Mouse (Mus musculus) thymus, adult 2 months (tissue): ENCODE measurements at regions not wholly inside any gene's neighbourhood (a gene's known extent, or its start where the extent isn't known, plus 50 kb on each side); places are given as distances from the start of the nearest gene placed in this dataset.

Experiments
- DNase-seq: peaks from one replicate; pipeline ENCODE4 v3.0.0; 2021
- H3K27ac ChIP-seq: fragments of 200-500 bp; 2 replicates; pipeline ENCODE4 v1.5.1; 2012; ENCODE audit warnings: low read length, control low read depth; ENCODE audit not compliant: control insufficient read depth, insufficient read depth
- H3K27me3 ChIP-seq: fragments of 200-500 bp; 2 replicates; pipeline ENCODE4 v1.6.1; 2012; ENCODE audit warnings: mild to moderate bottlenecking, low read length, moderate library complexity, mixed read lengths; ENCODE audit not compliant: control insufficient read depth, insufficient read depth
- H3K36me3 ChIP-seq: fragments of 200-500 bp; 2 replicates; pipeline ENCODE4 v1.6.1; 2012; ENCODE audit warnings: mild to moderate bottlenecking, low read length, moderate library complexity; ENCODE audit not compliant: control insufficient read depth, insufficient read depth
- H3K4me1 ChIP-seq: fragments of 200-500 bp; replicated peaks from 2 replicates; pipeline ENCODE4 v1.6.1; 2012; ENCODE audit warnings: low read length; ENCODE audit not compliant: control insufficient read depth, insufficient read depth
- H3K4me3 ChIP-seq: fragments of 200-500 bp; 2 replicates; pipeline ENCODE4 v1.5.1; 2012; ENCODE audit warnings: mild to moderate bottlenecking, low read length, control low read depth, moderate library complexity; ENCODE audit not compliant: control insufficient read depth, insufficient read depth
- CTCF ChIP-seq: fragments of 200-500 bp; IDR thresholded peaks from 2 replicates; pipeline ENCODE4 v1.5.1; 2012; ENCODE audit warnings: mild to moderate bottlenecking, control low read depth, low read length, moderate library complexity, borderline replicate concordance; ENCODE audit not compliant: control insufficient read depth, poor library complexity, insufficient read depth; ENCODE audit errors: extremely low read depth
- POLR2A ChIP-seq: fragments of 200-500 bp; IDR thresholded peaks from 2 replicates; pipeline ENCODE4 v1.6.1; 2012; ENCODE audit warnings: mild to moderate bottlenecking, low read length, control low read depth, moderate library complexity; ENCODE audit not compliant: control insufficient read depth, poor library complexity, insufficient read depth; ENCODE audit errors: extremely low read depth
- WGBS: fragments of 180-500 bp; shearing (Covaris S2); methylation state at CpG from one replicate; pipeline ENCODE4 v1.1.7; 2018; 5-methylcytosine and 5-hydroxymethylcytosine counted together

GRCm38 (mm10) chr8:89721684-89722305, 626.3 kb downstream of the Tox3 start:
- no peaks in the 10 kb centered on the region for H3K36me3 ChIP-seq
- WGBS = 89% methylated on average over 5 of the region's 5 CpGs
- no peaks in the 10 kb centered on the region for H3K4me1 ChIP-seq
- TF ChIP-seq CTCF (no peak), POLR2A (no peak)
- H3K4me3 ChIP-seq = no peak overlapping the region
- no peak overlapping the region for H3K27ac ChIP-seq
- no peaks in the 10 kb centered on the region for H3K27me3 ChIP-seq
- no peak for DNase-seq

- no peak overlapping the region for H3K27ac ChIP-seq
- no peaks in the 10 kb centered on the region for H3K27me3 ChIP-seq
- no peak for DNase-seq
- 77% methylated on average over 6 of the region's 6 CpGs for WGBS
- no peaks in the 10 kb centered on the region for H3K4me1 ChIP-seq
- H3K4me3 ChIP-seq = no peak overlapping the region
- no peaks in the 10 kb centered on the region for H3K36me3 ChIP-seq
- TF ChIP-seq CTCF (no peak), POLR2A (no peak)
Measured at GRCm38 (mm10) chr8:89713880-89714279, 634.3 kb downstream of the Tox3 start.

GRCm38 (mm10) chr8:89707341-89707928, 640.7 kb downstream of the Tox3 start:
- no peaks in the 10 kb centered on the region for H3K4me1 ChIP-seq
- no peak overlapping the region for H3K27ac ChIP-seq
- no peak for DNase-seq
- H3K27me3 ChIP-seq = no peaks in the 10 kb centered on the region
- no peak for TF ChIP-seq POLR2A
- TF ChIP-seq CTCF = no peak
- H3K36me3 ChIP-seq = no peaks in the 10 kb centered on the region
- no peak overlapping the region for H3K4me3 ChIP-seq
- WGBS = 81% methylated on average over 5 of the region's 5 CpGs

DNA sequence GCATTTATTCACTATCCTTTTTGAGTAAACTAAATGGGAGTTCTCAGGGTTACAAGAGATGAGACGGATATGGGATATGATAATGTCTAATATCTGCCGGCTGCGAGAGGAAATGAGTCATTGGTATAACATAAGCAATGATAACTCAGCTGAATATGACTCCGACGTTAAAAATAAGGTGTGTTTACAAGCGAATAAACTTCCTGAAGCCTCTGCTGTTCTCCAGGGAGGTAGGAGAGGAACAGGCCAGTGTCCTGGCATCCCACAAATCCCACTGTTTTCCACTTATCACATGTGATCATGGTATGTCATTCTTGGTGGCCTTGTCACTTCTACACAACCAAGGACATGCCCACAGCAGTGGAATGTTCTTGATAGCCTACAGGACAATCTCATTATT, 641.7 kb upstream of the Sall1 start:
- Histone ChIP-seq H3K4me3 (no peak overlapping the region), H3K27me3 (no peaks in the 10 kb centered on the region), H3K27ac (no peak overlapping the region), H3K36me3 (no peaks in the 10 kb centered on the region), H3K4me1 (no peaks in the 10 kb centered on the region; the same call in 1 of the 2 replicates)
- WGBS = 93% methylated on average over 6 of the region's 6 CpGs
- TF ChIP-seq POLR2A = no peak
- no peak for TF ChIP-seq CTCF
- DNase-seq = no peak

GRCm38 (mm10) chr8:89680937-89681336, 637.0 kb upstream of the Sall1 start:
- Histone ChIP-seq H3K27me3 (no peaks in the 10 kb centered on the region), H3K36me3 (no peaks in the 10 kb centered on the region), H3K4me1 (no peaks in the 10 kb centered on the region), H3K27ac (no peak overlapping the region), H3K4me3 (no peak overlapping the region)
- no peak for DNase-seq
- WGBS = 92% methylated on average over 4 of the region's 4 CpGs
- no peak for TF ChIP-seq POLR2A
- TF ChIP-seq CTCF = no peak

GRCm38 (mm10) chr8:89680341-89680740, 636.4 kb upstream of the Sall1 start:
- no peak for TF ChIP-seq POLR2A
- no peak for TF ChIP-seq CTCF
- no peak for DNase-seq
- no peaks in the 10 kb centered on the region for H3K27me3 ChIP-seq
- H3K4me1 ChIP-seq = no peaks in the 10 kb centered on the region
- WGBS = 84% methylated on average over 5 of the region's 5 CpGs
- no peaks in the 10 kb centered on the region for H3K36me3 ChIP-seq
- H3K4me3 ChIP-seq = no peak overlapping the region
- no peak overlapping the region for H3K27ac ChIP-seq
